Mouse (Mus musculus): ENCODE results near the gene AC129217.1. TPM values are rescaled to one million over a fixed set of nuclear protein-coding genes. Genes with fewer than 3 reads are reported as not detected.

Gene AC129217.1
- total and polyA plus RNA-seq, 3 experiments, result not detected

- 62% methylated on average over 10 of the region's 10 CpGs for WGBS
- intact Hi-C loops (cut with DNase I), result loop anchor here (5.0 kb wide), 1 partner anchor 95 kb away; the partner anchor contains the start of gene Eef1g
- no peak for DNase-seq
- 0 out of 2 replicates have a peak, but pooled peaks cover 1% of the 10 kb centered on the region for H3K79me2 ChIP-seq (replicated peaks; ENCODE audit: control insufficient read depth, insufficient read depth, low read length)
- no peaks in the 10 kb centered on the region for H3K27me3 ChIP-seq (ENCODE audit: control insufficient read depth, insufficient read depth, low read length)
- peak overlapping the region; percentile 91 for H3K4me3 ChIP-seq
- H3K36me3 ChIP-seq (ENCODE audit: control insufficient read depth, insufficient read depth, low read length), result peaks cover 2% of the 10 kb centered on the region; the same call in 1 of the 2 replicates
- peaks cover 3% of the 10 kb centered on the region for H3K4me1 ChIP-seq (ENCODE audit: control insufficient read depth, insufficient read depth, low read length)
- TF ChIP-seq CTCF (IDR thresholded peaks at IDR 0.05) (no peak), EP300 (IDR thresholded peaks at IDR 0.05; ENCODE audit: insufficient read depth, low read depth, low read length) (no peak), POLR2A (IDR thresholded peaks at IDR 0.05; ENCODE audit: insufficient read depth, low read depth, low read length) (no peak)
- peak overlapping the region; percentile 94 for H3K27ac ChIP-seq
- H3K9ac ChIP-seq (ENCODE audit: low read depth, low read length), result peak overlapping the region; percentile 83
Measured at GRCm38 (mm10) chr19:8872266-8872840, 42.8 kb downstream of the AC129217.1 start.

- H3K4me1 ChIP-seq (ENCODE audit: control insufficient read depth, insufficient read depth, low read length), result peaks cover 5% of the 10 kb centered on the region
- H3K36me3 ChIP-seq (ENCODE audit: control insufficient read depth, insufficient read depth, low read length), result peaks cover 8% of the 10 kb centered on the region
- WGBS, result 87% methylated on average over 7 of the region's 7 CpGs
- no peak overlapping the region for H3K9ac ChIP-seq (ENCODE audit: low read depth, low read length)
- no peaks in the 10 kb centered on the region for H3K27me3 ChIP-seq (ENCODE audit: control insufficient read depth, insufficient read depth, low read length)
- no peak for TF ChIP-seq POLR2A (IDR thresholded peaks at IDR 0.05; ENCODE audit: insufficient read depth, low read depth, low read length)
- TF ChIP-seq EP300 (IDR thresholded peaks at IDR 0.05; ENCODE audit: insufficient read depth, low read depth, low read length), result no peak
- no peak for TF ChIP-seq CTCF (IDR thresholded peaks at IDR 0.05)
- 0 out of 2 replicates have a peak, but pooled peaks cover 1% of the 10 kb centered on the region for H3K79me2 ChIP-seq (replicated peaks; ENCODE audit: control insufficient read depth, insufficient read depth, low read length)
- intact Hi-C loops (cut with DNase I), result no loop called here
- no peak for DNase-seq
- no peak overlapping the region for H3K4me3 ChIP-seq
- H3K27ac ChIP-seq, result no peak overlapping the region
Measured at GRCm38 (mm10) chr19:8875031-8875430, 45.5 kb downstream of the AC129217.1 start.

GRCm38 (mm10) chr19:8880311-8881033 lies 50.9 kb downstream of the AC129217.1 start, which contains the start of gene Uqcc3:
Gene Uqcc3, minus strand, starts transcription at chr19:8880923.
- intact Hi-C loops (cut with DNase I), result loop anchor here (1.0 kb wide), 1 partner anchor 9 kb away; the partner anchor contains the start of gene Ubxn1
- H3K79me2 ChIP-seq (replicated peaks; ENCODE audit: control insufficient read depth, insufficient read depth, low read length), result no peaks in the 10 kb centered on the region
- TF ChIP-seq CTCF (IDR thresholded peaks at IDR 0.05) (no peak), POLR2A (IDR thresholded peaks at IDR 0.05; ENCODE audit: insufficient read depth, low read depth, low read length) (peak; percentile 92), EP300 (IDR thresholded peaks at IDR 0.05; ENCODE audit: insufficient read depth, low read depth, low read length) (peak; percentile 74; the same call in 1 of the 2 replicates)
- under 1% methylated on average over 42 of the region's 42 CpGs for WGBS
- H3K4me1 ChIP-seq (ENCODE audit: control insufficient read depth, insufficient read depth, low read length), result peaks cover 4% of the 10 kb centered on the region
- peaks cover 6% of the 10 kb centered on the region for H3K36me3 ChIP-seq (ENCODE audit: control insufficient read depth, insufficient read depth, low read length)
- H3K4me3 ChIP-seq, result peak within 1 kb of the TSS; percentile 78
- H3K27me3 ChIP-seq (ENCODE audit: control insufficient read depth, insufficient read depth, low read length), result no peaks in the 10 kb centered on the region
- H3K27ac ChIP-seq, result peak within 1 kb of the TSS; percentile 85
- H3K9ac ChIP-seq (ENCODE audit: low read depth, low read length), result peak within 1 kb of the TSS; percentile 90
- DNase-seq, result peak; percentile 90 to 91

GRCm38 (mm10) chr19:8881034-8881392 lies 51.4 kb downstream of the AC129217.1 start:
- peak overlapping the region; percentile 78 for H3K4me3 ChIP-seq
- TF ChIP-seq CTCF (IDR thresholded peaks at IDR 0.05) (no peak), EP300 (IDR thresholded peaks at IDR 0.05; ENCODE audit: insufficient read depth, low read depth, low read length) (no peak), POLR2A (IDR thresholded peaks at IDR 0.05; ENCODE audit: insufficient read depth, low read depth, low read length) (no peak)
- WGBS, result 3% methylated on average over 3 of the region's 3 CpGs
- intact Hi-C loops (cut with DNase I), result no loop called here
- peak overlapping the region; percentile 85 for H3K27ac ChIP-seq
- H3K79me2 ChIP-seq (replicated peaks; ENCODE audit: control insufficient read depth, insufficient read depth, low read length), result no peaks in the 10 kb centered on the region
- peaks cover 6% of the 10 kb centered on the region for H3K36me3 ChIP-seq (ENCODE audit: control insufficient read depth, insufficient read depth, low read length)
- H3K9ac ChIP-seq (ENCODE audit: low read depth, low read length), result no peak overlapping the region
- H3K4me1 ChIP-seq (ENCODE audit: control insufficient read depth, insufficient read depth, low read length), result peaks cover 4% of the 10 kb centered on the region
- H3K27me3 ChIP-seq (ENCODE audit: control insufficient read depth, insufficient read depth, low read length), result no peaks in the 10 kb centered on the region
- no peak for DNase-seq

- intact Hi-C loops (cut with DNase I), result no loop called here
- DNase-seq, result no peak
- H3K27me3 ChIP-seq (ENCODE audit: control insufficient read depth, insufficient read depth, low read length), result no peaks in the 10 kb centered on the region
- TF ChIP-seq EP300 (IDR thresholded peaks at IDR 0.05; ENCODE audit: insufficient read depth, low read depth, low read length) (no peak), CTCF (IDR thresholded peaks at IDR 0.05) (no peak), POLR2A (IDR thresholded peaks at IDR 0.05; ENCODE audit: insufficient read depth, low read depth, low read length) (no peak)
- H3K79me2 ChIP-seq (replicated peaks; ENCODE audit: control insufficient read depth, insufficient read depth, low read length), result no peaks in the 10 kb centered on the region; the same call in 1 of the 2 replicates
- no peak within 1 kb of the TSS for H3K27ac ChIP-seq
- 57% methylated on average over 3 of the region's 3 CpGs for WGBS
- H3K36me3 ChIP-seq (ENCODE audit: control insufficient read depth, insufficient read depth, low read length), result peaks cover 6% of the 10 kb centered on the region
- no peak within 1 kb of the TSS for H3K9ac ChIP-seq (ENCODE audit: low read depth, low read length)
- H3K4me1 ChIP-seq (ENCODE audit: control insufficient read depth, insufficient read depth, low read length), result peaks cover 7% of the 10 kb centered on the region
- H3K4me3 ChIP-seq, result no peak within 1 kb of the TSS
Measured at GRCm38 (mm10) chr19:8883616-8884015, 54.0 kb downstream of the AC129217.1 start, which contains the start of the genes Lbhd1 and Gm49403. Gene Lbhd1, plus strand, starts transcription at chr19:8883732. Gene Gm49403, plus strand, starts transcription at chr19:8883930.

Data from heart, adult 2 months (tissue).